In genomic region chr4:155068357-155068972, GRCm38 (mm10) we compare ENCODE assay signal across 10 mouse cellular contexts. TPM values are rescaled to one million over a fixed set of nuclear protein-coding genes. Genes with fewer than 3 reads are reported as not detected.
DNase-seq lines count a peak whose midpoint lies in the region; ATAC-seq and TF ChIP-seq lines count a peak whose summit lies in the region.
"Had no signal": no experiment of that assay in that cellular context is flagged by ENCODE, and none has a peak within 500 bp of the region (broad histone marks: within the 10 kb centered on the region; RNA-seq: fewer than 3 reads in every experiment).

No protein-coding gene starts in this region.

- H3K36me3 ChIP-seq in forebrain, embryonic 13.5 days (ENCODE audit: poor library complexity, severe bottlenecking) = peaks cover 51% of the 10 kb centered on the region
- H3K36me3 ChIP-seq in forebrain, embryonic 15.5 days = peaks cover 48% of the 10 kb centered on the region
- H3K36me3 ChIP-seq in lung, embryonic 14.5 days (ENCODE audit: insufficient read depth) = peaks cover 52% of the 10 kb centered on the region
- H3K36me3 ChIP-seq in embryonic facial prominence, embryonic 10.5 days (replicated peaks) = peaks cover 57% of the 10 kb centered on the region
- peaks cover 33% of the 10 kb centered on the region for H3K36me3 ChIP-seq in liver, embryonic 14.5 days (replicated peaks; ENCODE audit: control insufficient read depth, insufficient read depth, low read depth)

- peak overlapping the region; percentile 85 for H3K9ac ChIP-seq in forebrain, embryonic 13.5 days
- no peak overlapping the region for H3K9ac ChIP-seq in forebrain, embryonic 15.5 days (replicated peaks)
- H3K9ac ChIP-seq in lung, embryonic 14.5 days = 0 out of 2 replicates have a peak overlapping the region, but pooled peaks have one; percentile 72
- no peak overlapping the region for H3K9ac ChIP-seq in liver, embryonic 14.5 days (replicated peaks)

- peak overlapping the region; percentile 72; the same call in 1 of the 2 replicates for H3K4me2 ChIP-seq in forebrain, embryonic 13.5 days
- no peak overlapping the region for H3K4me2 ChIP-seq in forebrain, embryonic 15.5 days (replicated peaks)
- peak overlapping the region; percentile 89 for H3K4me2 ChIP-seq in lung, embryonic 14.5 days
- peak overlapping the region; percentile 84 for H3K4me2 ChIP-seq in liver, embryonic 14.5 days (ENCODE audit: low read depth)

- no peak for TF ChIP-seq EP300 in liver, embryonic 14.5 days (IDR thresholded peaks at IDR 0.05; ENCODE audit: low read depth)

- H3K4me3 ChIP-seq in forebrain, embryonic 13.5 days = no peak overlapping the region
- H3K4me3 ChIP-seq in forebrain, embryonic 15.5 days = no peak overlapping the region; the same call in 1 of the 2 replicates
- H3K4me3 ChIP-seq in lung, embryonic 14.5 days (ENCODE audit: low read depth, low read length) = 0 out of 2 replicates have a peak overlapping the region, but pooled peaks have one; percentile 69
- no peak overlapping the region for H3K4me3 ChIP-seq in lung, adult 2 months (replicated peaks; ENCODE audit: extremely low read depth, low read depth, low read length)
- H3K4me3 ChIP-seq in embryonic facial prominence, embryonic 10.5 days = peak overlapping the region; percentile 82; the same call in 1 of the 2 replicates
- no peak overlapping the region for H3K4me3 ChIP-seq in liver, embryonic 14.5 days (ENCODE audit: insufficient read depth in 1 of 2, low read depth in 2 of 2, low read length in 2 of 2)

- WGBS in forebrain, embryonic 13.5 days = 92% methylated on average over 20 of the region's 20 CpGs
- 89% methylated on average over 20 of the region's 20 CpGs for WGBS in forebrain, embryonic 15.5 days
- WGBS in lung, embryonic 14.5 days = 92% methylated on average over 20 of the region's 20 CpGs
- 90% methylated on average over 20 of the region's 20 CpGs for whole genome bisulfite sequencing in lung, adult 2 months
- 93% methylated on average over 20 of the region's 20 CpGs for WGBS in embryonic facial prominence, embryonic 10.5 days
- WGBS in liver, embryonic 14.5 days (ENCODE audit: insufficient replicate concordance) = 87% methylated on average over 20 of the region's 20 CpGs

- no peak for ATAC-seq in forebrain, embryonic 13.5 days
- no peak for ATAC-seq in forebrain, embryonic 15.5 days (replicated peaks)
- ATAC-seq in lung, embryonic 14.5 days (ENCODE audit: insufficient read depth) = no peak
- ATAC-seq in liver, embryonic 14.5 days (ENCODE audit: insufficient read depth) = no peak
- no peak for ATAC-seq in erythroblast, adult 5-6 weeks (replicated peaks; ENCODE audit: low FRiP score, poor library complexity, severe bottlenecking)
- ATAC-seq: activated CD4-positive, CD25-positive, alpha-beta regulatory T cell, adult 4 months; forebrain, postnatal 0 days had no signal

- no peaks in the 10 kb centered on the region for H3K27me3 ChIP-seq in forebrain, embryonic 13.5 days
- no peaks in the 10 kb centered on the region for H3K27me3 ChIP-seq in forebrain, embryonic 15.5 days
- H3K27me3 ChIP-seq in lung, embryonic 14.5 days (ENCODE audit: insufficient read depth, low read length) = no peaks in the 10 kb centered on the region
- no peaks in the 10 kb centered on the region for H3K27me3 ChIP-seq in embryonic facial prominence, embryonic 10.5 days (replicated peaks; ENCODE audit: low read depth, poor library complexity, severe bottlenecking)
- H3K27me3 ChIP-seq in liver, embryonic 14.5 days (ENCODE audit: control insufficient read depth, insufficient read depth, low read length) = no peaks in the 10 kb centered on the region

- no peak for DNase-seq in lung, embryonic 14.5 days
- no peak for DNase-seq in lung, adult 2 months
- no peak for DNase-seq in embryonic facial prominence, embryonic 10.5 days (ENCODE audit: low spot score)
- no peak for DNase-seq in liver, embryonic 14.5 days (ENCODE audit: low read depth in 3 of 3, low spot score in 3 of 3)
- no peak for DNase-seq in urinary bladder, postnatal 10 days (ENCODE audit: low spot score)
- DNase-seq: forebrain, postnatal 0 days had no signal

- H3K9me3 ChIP-seq in forebrain, embryonic 13.5 days (replicated peaks) = no peaks in the 10 kb centered on the region
- H3K9me3 ChIP-seq in forebrain, embryonic 15.5 days = no peaks in the 10 kb centered on the region
- no peaks in the 10 kb centered on the region for H3K9me3 ChIP-seq in lung, embryonic 14.5 days (ENCODE audit: low read depth, low read length)
- no peaks in the 10 kb centered on the region for H3K9me3 ChIP-seq in embryonic facial prominence, embryonic 10.5 days
- H3K9me3 ChIP-seq in liver, embryonic 14.5 days (ENCODE audit: control insufficient read depth, low read length) = no peaks in the 10 kb centered on the region

- H3K27ac ChIP-seq in forebrain, embryonic 13.5 days = no peak overlapping the region
- H3K27ac ChIP-seq in forebrain, embryonic 15.5 days (replicated peaks) = no peak overlapping the region
- H3K27ac ChIP-seq in lung, embryonic 14.5 days (ENCODE audit: low read depth) = no peak overlapping the region
- no peak overlapping the region for H3K27ac ChIP-seq in embryonic facial prominence, embryonic 10.5 days (replicated peaks)
- no peak overlapping the region for H3K27ac ChIP-seq in liver, embryonic 14.5 days

- TF ChIP-seq POLR2A in lung, adult 2 months (IDR thresholded peaks at IDR 0.05; ENCODE audit: borderline replicate concordance, extremely low read depth, low read depth, low read length) = no peak

- no peak for TF ChIP-seq CTCF in lung, embryonic 14.5 days (IDR thresholded peaks at IDR 0.05; ENCODE audit: low read depth)
- no peak for TF ChIP-seq CTCF in lung, adult 2 months (IDR thresholded peaks at IDR 0.05; ENCODE audit: insufficient read depth, low read length)
- no peak for TF ChIP-seq CTCF in liver, embryonic 14.5 days (IDR thresholded peaks at IDR 0.05; ENCODE audit: low read depth)

- H3K4me1 ChIP-seq in forebrain, embryonic 13.5 days = peaks cover 20% of the 10 kb centered on the region
- peaks cover 19% of the 10 kb centered on the region for H3K4me1 ChIP-seq in forebrain, embryonic 15.5 days
- peaks cover 3% of the 10 kb centered on the region; the same call in 1 of the 2 replicates for H3K4me1 ChIP-seq in lung, embryonic 14.5 days (ENCODE audit: insufficient read depth)
- H3K4me1 ChIP-seq in lung, adult 2 months (ENCODE audit: control insufficient read depth, insufficient read depth, low read length) = peaks cover 8% of the 10 kb centered on the region; the same call in 1 of the 2 replicates
- peaks cover 33% of the 10 kb centered on the region for H3K4me1 ChIP-seq in embryonic facial prominence, embryonic 10.5 days
- peaks cover 7 to 13% of the 10 kb centered on the region in 2 experiments; a peak in 3 of 4 replicates for H3K4me1 ChIP-seq in liver, embryonic 14.5 days (replicated peaks; ENCODE audit: control insufficient read depth in 2 of 2, insufficient read depth in 2 of 2, low read length in 1 of 2)

RNA-seq across cellular contexts. Expression of gene Pex10, which starts 1.6 kb away (rescaled TPM):
- polyA plus RNA-seq in forebrain, embryonic 13.5 days (2015; fragmentation: Nextera tagmentation; extraction: Ambion mirVana) = 18.5 and 22.8 TPM in 2 replicates
- polyA plus RNA-seq in forebrain, embryonic 15.5 days (2015; fragmentation: Nextera tagmentation; extraction: Ambion mirVana) = 22.0 and 23.5 TPM in 2 replicates
- polyA plus RNA-seq in lung, embryonic 14.5 days (2014; fragmentation: Nextera tagmentation; extraction: Ambion mirVana) = 7.0 and 9.4 TPM in 2 replicates
- polyA plus RNA-seq in lung, adult 2 months (2012; rRNA removed) = 20.8 and 23.7 TPM in 2 replicates
- polyA plus RNA-seq in embryonic facial prominence, embryonic 10.5 days (2016; fragmentation: Nextera tagmentation; extraction: Ambion mirVana) = 19.0 and 22.2 TPM in 2 replicates
- polyA plus RNA-seq in liver, embryonic 14.5 days (2012; rRNA removed) = 6.8 and 7.1 TPM in 2 replicates
- polyA plus RNA-seq in liver, embryonic 14.5 days (2014; fragmentation: Nextera tagmentation; extraction: Ambion mirVana) = 1.7 and 2.6 TPM in 2 replicates
- total RNA-seq in erythroblast, adult 5-6 weeks (2015; ENCODE audit: low replicate concordance) = 0.42 and 2.7 TPM in 2 replicates
- total RNA-seq in erythroblast, adult 5-6 weeks (2017; ENCODE audit: low replicate concordance) = 0.42 and 3.6 TPM in 2 replicates

RNA-seq across cellular contexts. Expression of gene Plch2, which starts 11.9 kb away (rescaled TPM):
- polyA plus RNA-seq in forebrain, embryonic 13.5 days (2015; fragmentation: Nextera tagmentation; extraction: Ambion mirVana) = 5.9 and 6.3 TPM in 2 replicates
- 10.0 and 12.7 TPM in 2 replicates for polyA plus RNA-seq in forebrain, embryonic 15.5 days (2015; fragmentation: Nextera tagmentation; extraction: Ambion mirVana)
- polyA plus RNA-seq in lung, embryonic 14.5 days (2014; fragmentation: Nextera tagmentation; extraction: Ambion mirVana) = 5.2 and 6.7 TPM in 2 replicates
- 15.1 and 23.9 TPM in 2 replicates for polyA plus RNA-seq in lung, adult 2 months (2012; rRNA removed)
- 2.0 and 3.5 TPM in 2 replicates for polyA plus RNA-seq in embryonic facial prominence, embryonic 10.5 days (2016; fragmentation: Nextera tagmentation; extraction: Ambion mirVana)
- 0.09 and 0.12 TPM in 2 replicates for polyA plus RNA-seq in liver, embryonic 14.5 days (2012; rRNA removed)
- polyA plus RNA-seq in liver, embryonic 14.5 days (2014; fragmentation: Nextera tagmentation; extraction: Ambion mirVana) = 0.04 TPM in 1 of 2 replicates, not detected in the other
- total RNA-seq in erythroblast, adult 5-6 weeks (2015; ENCODE audit: low replicate concordance) = not detected in 2 replicates
- not detected in 2 replicates for total RNA-seq in erythroblast, adult 5-6 weeks (2017; ENCODE audit: low replicate concordance)
- polyA plus RNA-seq: activated CD4-positive, CD25-positive, alpha-beta regulatory T cell, adult 4 months had no signal

RNA-seq across cellular contexts. Expression of gene Rer1, which starts 17.7 kb away (rescaled TPM):
- 125 and 130 TPM in 2 replicates for polyA plus RNA-seq in forebrain, embryonic 13.5 days (2015; fragmentation: Nextera tagmentation; extraction: Ambion mirVana)
- polyA plus RNA-seq in forebrain, embryonic 15.5 days (2015; fragmentation: Nextera tagmentation; extraction: Ambion mirVana) = 127 TPM in 2 replicates
- 160 and 177 TPM in 2 replicates for polyA plus RNA-seq in lung, embryonic 14.5 days (2014; fragmentation: Nextera tagmentation; extraction: Ambion mirVana)
- polyA plus RNA-seq in lung, adult 2 months (2012; rRNA removed) = 76.1 and 85.9 TPM in 2 replicates
- polyA plus RNA-seq in embryonic facial prominence, embryonic 10.5 days (2016; fragmentation: Nextera tagmentation; extraction: Ambion mirVana) = 128 and 134 TPM in 2 replicates
- polyA plus RNA-seq in liver, embryonic 14.5 days (2012; rRNA removed) = 39.6 and 50.8 TPM in 2 replicates
- 95.1 and 97.7 TPM in 2 replicates for polyA plus RNA-seq in liver, embryonic 14.5 days (2014; fragmentation: Nextera tagmentation; extraction: Ambion mirVana)
- 27.1 and 49.3 TPM in 2 replicates for total RNA-seq in erythroblast, adult 5-6 weeks (2015; ENCODE audit: low replicate concordance)
- total RNA-seq in erythroblast, adult 5-6 weeks (2017; ENCODE audit: low replicate concordance) = 34.8 and 36.0 TPM in 2 replicates

RNA-seq across cellular contexts. Expression of gene Morn1, which starts 17.9 kb away (rescaled TPM):
- 7.4 and 9.4 TPM in 2 replicates for polyA plus RNA-seq in forebrain, embryonic 13.5 days (2015; fragmentation: Nextera tagmentation; extraction: Ambion mirVana)
- polyA plus RNA-seq in forebrain, embryonic 15.5 days (2015; fragmentation: Nextera tagmentation; extraction: Ambion mirVana) = 8.8 and 8.9 TPM in 2 replicates
- 5.2 TPM in 2 replicates for polyA plus RNA-seq in lung, embryonic 14.5 days (2014; fragmentation: Nextera tagmentation; extraction: Ambion mirVana)
- polyA plus RNA-seq in lung, adult 2 months (2012; rRNA removed) = 14.2 and 15.5 TPM in 2 replicates
- polyA plus RNA-seq in embryonic facial prominence, embryonic 10.5 days (2016; fragmentation: Nextera tagmentation; extraction: Ambion mirVana) = 4.3 and 5.4 TPM in 2 replicates
- polyA plus RNA-seq in liver, embryonic 14.5 days (2012; rRNA removed) = 1.0 and 1.1 TPM in 2 replicates
- 0.85 and 1.2 TPM in 2 replicates for polyA plus RNA-seq in liver, embryonic 14.5 days (2014; fragmentation: Nextera tagmentation; extraction: Ambion mirVana)
- 2.9 TPM in 1 of 2 replicates, not detected in the other for total RNA-seq in erythroblast, adult 5-6 weeks (2015; ENCODE audit: low replicate concordance)
- total RNA-seq in erythroblast, adult 5-6 weeks (2017; ENCODE audit: low replicate concordance) = 0.28 TPM in 1 of 2 replicates, not detected in the other

Comparison
In these comparisons a context has a peak if more than half of its experiments do, and no peak if none do; other contexts are left out.
1. H3K4me3 ChIP-seq: peak in lung, embryonic 14.5 days (single experiment) and embryonic facial prominence, embryonic 10.5 days (single experiment); none in forebrain, embryonic 13.5 days (single experiment), forebrain, embryonic 15.5 days (single experiment), lung, adult 2 months (single experiment) and liver, embryonic 14.5 days (0 of 2).
2. H3K9ac ChIP-seq: peak in forebrain, embryonic 13.5 days (single experiment) and lung, embryonic 14.5 days (single experiment); none in forebrain, embryonic 15.5 days (single experiment) and liver, embryonic 14.5 days (single experiment).